Mouse (Mus musculus) cerebellum, adult 8-10 months (tissue): Measurements from ENCODE around the gene Prdm16.
A peak's percentile ranks its signal among the peaks of the same experiment; 100 is the strongest.

Source experiments
- DNase-seq: peaks from one replicate; pipeline ENCODE4 v3.0.0; 2022

Prdm16 gene

DNA sequence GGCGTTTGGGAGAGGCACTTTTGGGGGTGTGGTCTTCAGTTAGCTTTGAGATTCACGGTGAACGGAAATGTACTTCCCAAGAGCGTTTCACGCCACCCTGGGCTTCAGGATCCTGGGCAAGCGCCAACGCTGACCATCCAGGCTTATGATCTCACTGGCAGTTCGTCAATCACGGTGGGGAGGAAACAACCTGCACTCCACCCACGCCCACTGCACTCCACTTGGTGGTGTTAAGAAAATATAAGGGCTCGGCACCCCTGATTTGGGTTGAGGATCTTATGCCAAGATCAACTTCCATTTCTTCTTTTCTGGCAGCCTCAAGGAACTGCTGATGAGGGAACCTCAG lies 323.1 kb downstream of the Prdm16 start:
- DNase-seq: no peak

DNA sequence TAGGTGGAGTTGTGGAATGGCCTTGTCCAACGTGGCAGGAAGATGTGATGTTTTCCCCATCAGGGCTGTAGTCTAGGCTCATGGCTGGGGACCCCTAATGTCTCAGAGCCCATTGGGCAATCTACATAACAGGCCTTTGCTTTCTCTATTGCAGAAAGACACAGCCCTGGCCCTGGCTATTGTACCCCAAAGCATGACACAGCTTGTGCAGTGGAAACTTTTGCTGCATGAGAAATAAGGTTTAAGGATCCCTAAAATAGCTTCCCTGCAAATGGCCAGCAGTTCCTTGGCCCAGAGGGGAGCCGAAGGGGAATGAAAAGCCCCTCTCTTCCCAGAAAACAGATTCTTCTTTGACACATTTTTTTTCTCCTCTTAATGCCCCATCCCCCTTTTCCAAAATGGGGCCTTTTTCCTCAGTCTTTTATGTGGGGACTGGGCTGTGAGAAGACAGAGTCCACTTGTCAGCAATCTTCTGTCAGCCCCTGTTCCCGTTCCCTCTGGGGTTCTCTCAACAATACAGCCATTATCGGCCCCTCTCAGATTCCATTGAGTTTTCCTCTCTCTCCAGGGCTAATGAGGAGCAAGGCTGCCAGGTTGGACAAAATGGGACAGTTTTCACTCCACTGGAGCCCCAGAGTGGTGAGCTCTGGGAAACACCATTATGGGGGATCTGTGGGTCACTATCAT lies 323.6 kb downstream of the Prdm16 start:
- DNase-seq: no peak

DNA sequence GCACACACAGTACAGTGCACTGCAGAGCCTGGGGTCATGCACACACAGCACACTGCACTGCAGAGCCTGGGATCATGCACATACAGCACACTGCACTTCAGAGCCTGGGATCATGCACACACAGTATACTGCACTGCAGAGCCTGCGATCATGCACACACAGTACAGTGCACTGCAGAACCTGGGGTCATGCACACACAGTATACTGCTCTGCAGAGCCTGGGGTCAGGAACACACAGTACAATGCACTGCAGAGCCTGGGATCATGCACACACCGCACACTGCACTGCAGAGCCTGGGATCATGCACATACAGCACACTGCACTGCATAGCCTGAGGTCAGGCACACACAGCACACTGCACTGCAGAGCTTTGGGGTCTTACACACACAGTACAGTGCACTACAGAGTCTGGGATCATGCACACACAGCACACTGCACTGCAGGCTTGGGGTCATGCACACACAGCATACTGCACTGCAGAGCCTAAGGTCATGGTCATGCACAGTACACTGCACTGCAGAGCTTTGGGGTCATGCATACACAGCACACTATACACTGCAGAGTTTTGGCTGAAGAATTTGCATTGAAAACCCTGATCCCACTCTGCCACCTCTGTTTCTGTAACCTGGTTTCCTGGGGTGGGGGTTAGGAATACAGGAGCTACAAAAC lies 324.4 kb downstream of the Prdm16 start:
- no peak for DNase-seq

DNA sequence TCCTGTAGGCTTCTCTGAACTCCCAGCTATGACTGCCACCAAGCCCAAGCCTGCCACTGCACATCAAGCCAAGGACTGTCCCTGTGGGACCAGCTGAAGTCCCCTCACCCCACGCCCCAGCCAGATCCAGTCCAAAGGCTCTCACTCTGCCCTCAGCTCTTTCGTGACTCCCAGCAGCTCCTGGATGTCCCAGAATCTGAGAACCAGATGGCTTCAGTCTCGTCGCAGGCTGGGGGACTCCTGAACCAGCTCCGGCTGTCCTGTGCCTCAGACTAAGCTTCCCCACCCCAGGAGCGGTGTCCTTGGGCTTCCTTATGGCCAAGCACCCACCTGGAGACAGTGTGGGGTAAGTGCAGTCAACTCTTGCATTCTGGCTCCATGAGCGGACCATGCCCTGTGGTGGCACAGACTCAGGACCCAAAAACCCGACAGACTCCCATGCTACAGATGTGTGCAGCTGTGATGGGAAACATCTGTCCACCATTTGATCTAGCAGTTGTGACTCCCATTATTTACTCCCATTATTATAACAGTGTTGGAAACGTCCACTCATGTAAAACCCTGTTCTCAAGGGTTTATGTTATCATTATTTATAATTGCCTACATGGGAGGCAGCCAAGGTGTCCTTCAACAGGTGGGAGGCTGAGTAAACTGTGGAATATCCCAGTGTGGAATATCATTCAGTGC lies 326.0 kb downstream of the Prdm16 start:
- DNase-seq: no peak

DNA sequence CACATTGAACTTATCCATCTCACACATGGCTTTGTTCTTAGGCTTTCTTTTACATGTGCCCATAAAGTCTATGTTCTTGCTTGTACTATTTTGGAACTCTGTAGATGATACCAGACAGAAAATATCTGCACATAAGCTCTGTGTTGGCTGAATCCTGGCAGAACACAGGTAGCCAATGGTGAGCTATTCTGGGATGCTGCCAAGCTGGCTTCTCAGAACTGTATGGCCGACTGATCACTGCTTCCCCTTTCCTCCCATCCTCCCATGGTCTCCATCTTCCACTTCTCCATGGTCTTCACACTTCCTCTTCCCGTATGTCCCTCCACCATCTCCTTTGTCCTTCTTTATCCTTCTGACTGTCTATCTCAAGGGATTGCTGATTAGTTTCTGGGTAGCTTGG lies 327.5 kb downstream of the Prdm16 start:
- DNase-seq: no peak

DNA sequence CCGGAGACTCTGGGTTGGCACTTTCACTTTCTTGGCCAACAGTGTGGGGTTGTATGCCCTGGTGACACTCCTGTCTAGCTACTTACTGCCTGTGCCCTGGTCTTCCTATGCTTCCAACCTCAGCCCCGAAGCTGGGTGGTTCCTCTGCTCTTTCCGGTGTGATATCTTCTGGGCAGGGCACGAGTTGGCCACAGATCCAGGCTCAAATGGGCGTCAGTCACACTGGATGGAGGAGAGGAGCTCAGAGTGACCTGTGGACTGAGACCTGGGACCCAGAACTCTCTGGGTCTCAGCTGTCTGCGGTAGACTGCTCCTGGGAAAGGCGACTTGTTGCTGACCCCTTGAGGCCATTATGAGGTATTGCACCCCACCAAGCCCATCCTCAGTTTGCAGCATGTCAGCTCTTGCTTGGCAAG lies 335.2 kb downstream of the Prdm16 start, which contains the start of gene Arhgef16:
Gene Arhgef16 (minus strand): TSS at position 211 of the 416 bp plus-strand sequence.
- peak; percentile 42 for DNase-seq

DNA sequence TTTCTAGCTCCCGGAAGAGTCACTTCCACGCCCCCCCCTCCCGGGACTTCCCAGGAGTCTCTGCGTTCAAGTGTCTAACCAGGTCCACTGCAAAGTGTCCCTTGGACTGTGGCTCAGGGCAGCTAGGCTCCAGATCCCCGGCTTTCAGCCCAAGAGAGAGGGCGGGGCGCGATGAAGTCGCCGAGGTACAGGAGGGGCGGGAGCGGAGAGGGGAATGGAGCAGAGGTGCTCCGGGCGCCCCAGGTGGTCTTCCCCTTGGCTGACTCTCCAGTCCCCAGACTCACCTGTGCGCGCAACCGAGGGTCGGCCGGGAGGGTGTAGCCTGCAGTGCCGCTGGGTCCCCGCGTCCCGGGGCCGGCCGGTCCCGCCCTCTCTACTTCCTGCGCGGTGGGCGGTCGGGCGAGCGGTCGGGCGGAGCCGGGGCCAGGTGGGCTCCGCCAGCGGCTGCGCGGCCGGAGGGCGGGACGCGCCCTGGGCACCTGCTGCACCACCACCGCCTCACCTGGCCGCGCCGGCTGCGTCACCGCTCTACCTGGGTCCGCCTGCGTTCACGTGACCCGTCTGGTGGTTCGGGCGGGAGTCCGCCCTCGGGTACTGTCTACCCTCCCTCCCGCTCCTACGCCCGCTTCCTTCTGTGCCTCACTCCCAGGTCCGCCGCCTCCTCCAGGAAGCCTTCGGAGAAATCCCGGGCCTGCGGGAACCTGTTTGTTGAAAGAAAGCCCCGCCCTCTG lies 337.0 kb downstream of the Prdm16 start:
- DNase-seq: no peak

DNA sequence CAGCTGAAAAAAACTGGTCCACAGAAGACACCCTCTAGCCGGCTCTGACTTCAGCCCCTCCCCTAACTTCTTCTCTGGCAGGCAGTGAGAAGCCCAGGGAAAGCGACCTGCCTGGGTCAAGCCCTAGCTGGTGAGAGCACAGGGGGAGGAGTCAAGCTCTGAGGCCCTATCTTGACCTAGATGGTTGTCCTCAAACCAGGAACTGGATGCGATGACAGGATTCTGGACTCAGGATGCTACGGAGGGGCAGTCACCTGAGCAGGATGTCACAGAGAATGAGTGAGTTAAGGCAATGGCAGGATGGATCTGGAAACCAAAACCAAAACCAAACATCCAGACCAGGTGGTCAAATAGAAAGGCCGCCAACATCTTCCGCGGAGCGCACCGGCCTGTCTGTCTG lies 338.9 kb downstream of the Prdm16 start:
- DNase-seq: no peak

DNA sequence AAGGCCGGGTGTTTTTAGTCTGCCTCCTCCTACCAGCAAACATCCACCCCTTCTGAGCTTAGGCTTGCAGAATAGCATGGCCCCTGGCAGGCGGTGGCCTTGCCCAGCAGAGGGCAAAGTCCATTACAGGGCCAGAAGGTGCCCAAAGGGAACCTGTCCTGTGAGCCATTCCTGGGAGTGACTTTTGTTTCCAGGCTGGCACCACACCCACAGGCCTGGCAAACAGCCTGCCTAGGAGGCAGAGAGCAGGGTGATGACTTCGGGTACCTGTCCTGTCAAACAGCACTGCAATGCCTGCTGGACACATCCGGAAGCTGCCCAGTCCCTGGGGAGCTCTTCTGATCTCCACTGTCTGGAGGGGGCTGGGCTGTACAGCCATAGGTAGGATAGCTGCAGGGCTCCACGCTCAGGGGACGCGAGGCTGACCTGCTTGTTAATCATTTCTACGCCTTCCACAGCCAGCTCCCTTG lies 342.4 kb downstream of the Prdm16 start:
- no peak for DNase-seq

DNA sequence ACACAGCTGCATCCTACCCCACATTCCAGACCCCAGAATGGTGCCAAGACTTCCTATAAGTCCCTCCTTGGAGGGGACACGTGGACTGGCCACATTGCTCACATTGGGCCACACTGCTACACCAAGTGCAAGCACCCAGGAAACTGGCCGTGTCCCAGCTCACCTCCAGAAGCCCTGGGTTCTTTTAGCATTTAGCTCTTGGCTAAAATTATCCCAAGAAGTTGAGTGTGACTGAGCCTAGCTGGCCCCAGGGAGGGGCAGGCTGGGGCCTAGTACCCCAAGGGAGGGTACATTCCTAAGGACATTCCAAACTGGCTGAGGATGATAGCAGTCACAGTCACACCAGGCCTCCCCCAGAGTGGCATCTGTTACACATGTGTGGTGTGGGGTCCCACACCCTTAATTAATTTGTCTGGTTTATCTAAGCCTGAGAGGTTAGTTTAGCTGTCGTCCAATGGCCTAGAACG lies 342.9 kb downstream of the Prdm16 start:
- DNase-seq: no peak

DNA sequence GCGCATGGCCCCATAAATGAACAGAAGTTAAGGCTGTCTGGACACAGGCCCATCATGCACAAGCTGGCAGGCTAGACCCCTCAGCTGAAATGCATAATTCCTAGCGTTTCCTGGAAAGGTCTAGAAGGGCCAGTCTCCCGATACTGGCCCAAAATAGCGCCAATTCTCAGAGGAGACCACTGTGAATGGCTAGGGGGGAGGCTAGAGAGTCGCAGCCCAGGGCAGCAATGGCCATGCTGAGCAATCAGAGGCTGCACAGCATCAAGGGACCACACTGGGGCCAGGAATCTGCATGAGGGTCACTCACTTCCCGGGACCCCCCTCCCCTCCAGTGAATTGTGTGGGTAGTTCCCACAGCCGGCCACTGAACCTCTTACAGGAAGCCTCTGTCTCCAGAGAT lies 353.0 kb downstream of the Prdm16 start:
- DNase-seq: no peak

DNA sequence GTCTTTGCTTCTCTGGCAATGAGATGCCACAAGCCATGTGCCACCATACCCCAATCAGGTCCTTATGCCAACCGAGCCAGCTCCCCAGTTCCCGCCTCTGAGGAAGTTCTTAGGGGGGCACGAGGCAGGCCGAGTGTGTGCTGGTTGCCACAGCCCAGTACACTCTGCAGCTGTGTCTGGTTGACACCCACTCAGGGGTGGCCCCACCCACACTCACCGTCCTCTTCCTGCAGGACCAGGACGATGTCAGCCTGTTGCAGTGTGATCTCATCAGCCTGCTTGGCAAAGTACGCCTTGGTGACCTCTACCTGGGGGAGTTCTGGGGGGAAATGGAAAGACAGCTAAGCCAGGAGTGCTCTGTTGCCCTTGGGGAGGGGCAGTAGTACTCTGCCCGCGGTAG lies 357.2 kb downstream of the Prdm16 start:
- no peak for DNase-seq

DNA sequence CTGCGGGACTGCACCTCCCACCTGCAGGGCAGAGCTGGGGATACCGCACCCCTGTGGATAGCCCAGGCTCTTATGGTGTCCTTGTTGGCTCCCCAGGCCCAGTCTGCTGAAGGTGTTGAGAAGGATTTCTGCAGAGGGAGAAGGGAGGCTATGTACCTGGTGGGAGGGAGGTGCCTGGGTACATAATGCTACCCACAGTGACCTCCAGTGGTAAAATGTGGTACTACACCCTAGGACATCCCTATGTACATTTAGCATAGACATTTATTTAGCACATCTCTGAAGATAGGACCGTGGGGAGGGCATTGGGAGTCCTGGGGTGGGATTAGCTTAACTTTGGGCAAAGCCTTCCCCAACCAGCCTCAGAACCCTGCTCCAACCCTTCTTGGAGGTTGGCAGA lies 363.7 kb downstream of the Prdm16 start:
- peak; percentile 20 for DNase-seq

DNA sequence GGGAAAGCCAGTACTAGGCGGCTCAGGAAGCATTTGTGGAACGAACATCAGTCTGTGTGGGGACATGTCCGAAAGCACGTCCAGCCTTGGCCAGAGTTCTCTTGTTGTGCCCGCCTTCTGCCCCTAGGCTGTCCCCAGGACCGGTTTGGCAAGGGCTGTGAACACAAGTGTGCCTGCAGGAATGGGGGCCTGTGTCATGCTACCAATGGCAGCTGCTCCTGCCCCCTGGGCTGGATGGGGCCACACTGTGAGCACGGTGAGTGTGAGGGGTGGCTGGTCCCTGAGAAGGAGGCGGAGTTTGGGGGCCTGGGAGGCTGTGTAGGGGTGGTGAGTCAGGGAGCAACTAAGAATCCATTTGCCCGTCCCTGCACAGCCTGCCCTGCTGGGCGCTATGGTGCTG lies 367.2 kb downstream of the Prdm16 start:
- DNase-seq: no peak

DNA sequence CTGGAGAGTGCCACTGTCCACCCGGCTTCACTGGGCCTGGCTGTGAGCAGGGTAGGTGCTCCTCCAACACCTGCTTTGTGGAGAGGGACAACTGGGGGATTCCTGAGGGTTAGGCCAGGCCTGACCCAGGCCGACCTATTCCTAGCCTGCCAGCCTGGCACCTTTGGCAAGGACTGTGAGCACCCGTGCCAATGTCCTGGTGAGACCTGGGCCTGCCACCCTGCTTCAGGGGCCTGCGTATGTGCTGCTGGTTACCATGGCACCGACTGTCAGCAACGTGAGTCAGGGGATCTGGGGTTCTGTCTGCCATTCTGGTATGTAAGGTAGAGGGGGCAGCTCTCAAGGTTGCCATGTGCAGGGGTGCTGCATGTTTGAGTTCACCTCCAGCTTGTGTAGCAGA lies 369.2 kb downstream of the Prdm16 start:
- DNase-seq: no peak
